Mouse (Mus musculus) cerebellum, adult 2 months (tissue): ENCODE measurements around the gene Sco1. TPM values are rescaled to one million over a fixed set of nuclear protein-coding genes. Genes with fewer than 3 reads are reported as not detected.
"Not testable (repeated sequence)": the region's sequence is repeated elsewhere in the genome, so short reads cannot be mapped to it uniquely, and the experiment has no call there.

Experiments
- DNase-seq, 2 experiments: peaks; one replicate each; pipeline ENCODE4 v3.0.0; 2021
- H3K27ac ChIP-seq: fragments of 200-500 bp; 2 replicates; pipeline ENCODE4 v1.5.1; 2012; ENCODE audit warnings: low read length, control low read depth, inconsistent platforms; ENCODE audit not compliant: insufficient read depth
- H3K27me3 ChIP-seq: fragments of 200-500 bp; 2 replicates; pipeline ENCODE4 v1.6.1; 2012; ENCODE audit warnings: inconsistent platforms, mild to moderate bottlenecking, low read length, moderate library complexity; ENCODE audit not compliant: control insufficient read depth, insufficient read depth
- H3K4me1 ChIP-seq: fragments of 200-500 bp; 2 replicates; pipeline ENCODE4 v1.6.1; 2011; ENCODE audit warnings: low read length; ENCODE audit not compliant: control insufficient read depth, insufficient read depth
- H3K4me3 ChIP-seq: fragments of 200-500 bp; replicated peaks from 2 replicates; pipeline ENCODE3; 2011; ENCODE audit warnings: mild to moderate bottlenecking, low read depth, low read length, control low read depth; ENCODE audit not compliant: insufficient read depth
- CTCF ChIP-seq: fragments of 200-500 bp; IDR thresholded peaks from 2 replicates; pipeline ENCODE4 v1.5.1; 2011; ENCODE audit warnings: low read depth, mild to moderate bottlenecking, control low read depth, low read length, moderate library complexity, borderline replicate concordance; ENCODE audit not compliant: insufficient read depth
- POLR2A ChIP-seq: fragments of 200-500 bp; IDR thresholded peaks from 2 replicates; pipeline ENCODE4 v1.6.1; 2011; ENCODE audit warnings: low read length, control low read depth, borderline replicate concordance; ENCODE audit not compliant: insufficient read depth
- WGBS: fragments of 180-500 bp; shearing (Covaris S2); methylation state at CpG from one replicate; pipeline ENCODE4 v1.1.7; 2018; 5-methylcytosine and 5-hydroxymethylcytosine counted together
- polyA plus RNA-seq: library from polyadenylated mRNA; depleted of rRNA; stranded (reverse); fragments of >200 nt; gene quantifications from 2 replicates; pipeline ENCODE4 v1.2.3, GENCODE M21; 2012

Gene Sco1
- polyA plus RNA-seq, 1 experiment: 8.6 TPM

- no peak for TF ChIP-seq POLR2A
- TF ChIP-seq CTCF: no peak
- WGBS: 52% methylated on average over 7 of the region's 7 CpGs
- H3K27me3 ChIP-seq: no peaks in the 10 kb centered on the region
- H3K27ac ChIP-seq: no peak overlapping the region
- DNase-seq: no peak
- H3K4me1 ChIP-seq: no peaks in the 10 kb centered on the region
- no peak overlapping the region for H3K4me3 ChIP-seq
Measured at GRCm38 (mm10) chr11:67019711-67020475, 32.6 kb upstream of the Sco1 start.

- WGBS: 10% methylated on average over 12 of the region's 12 CpGs
- Histone ChIP-seq H3K4me1 (no peaks in the 10 kb centered on the region), H3K27ac (no peak overlapping the region), H3K4me3 (no peak overlapping the region), H3K27me3 (no peaks in the 10 kb centered on the region)
- TF ChIP-seq CTCF: peak; percentile 62; the same call in 1 of the 2 replicates
- TF ChIP-seq POLR2A: no peak
- DNase-seq: peak; percentile 48 to 70
Measured at GRCm38 (mm10) chr11:67020948-67021347, 31.5 kb upstream of the Sco1 start.

- no peaks in the 10 kb centered on the region for H3K27me3 ChIP-seq
- DNase-seq: no peak
- 90% methylated on average over 13 of the region's 13 CpGs for WGBS
- H3K4me3 ChIP-seq: no peak overlapping the region
- TF ChIP-seq POLR2A (no peak), CTCF (peak; percentile 27; the same call in 1 of the 2 replicates)
- H3K27ac ChIP-seq: no peak overlapping the region
- H3K4me1 ChIP-seq: no peaks in the 10 kb centered on the region
Measured at GRCm38 (mm10) chr11:67022354-67023115, 29.9 kb upstream of the Sco1 start.

- not testable (repeated sequence) for H3K27me3 ChIP-seq, DNase-seq, H3K27ac ChIP-seq, H3K4me3 ChIP-seq, H3K4me1 ChIP-seq
- WGBS: 42% methylated on average over 1 of the region's 1 CpGs
Measured at GRCm38 (mm10) chr11:67023191-67023590, 29.3 kb upstream of the Sco1 start.

- DNase-seq: no peak
- H3K4me1 ChIP-seq: no peaks in the 10 kb centered on the region
- 48% methylated on average over 6 of the region's 6 CpGs for WGBS
- no peak overlapping the region for H3K27ac ChIP-seq
- no peaks in the 10 kb centered on the region for H3K27me3 ChIP-seq
- H3K4me3 ChIP-seq: no peak overlapping the region
- TF ChIP-seq CTCF (no peak), POLR2A (no peak)
Measured at GRCm38 (mm10) chr11:67023802-67024340, 28.6 kb upstream of the Sco1 start.

- H3K4me3 ChIP-seq: peak within 1 kb of the TSS; percentile 43
- 2% methylated on average over 35 of the region's 35 CpGs for WGBS
- H3K27me3 ChIP-seq: no peaks in the 10 kb centered on the region
- peak; percentile 27; the same call in 1 of the 2 replicates for TF ChIP-seq POLR2A
- peak; percentile 82 for TF ChIP-seq CTCF
- DNase-seq: peak; percentile 91 to 92
- no peaks in the 10 kb centered on the region for H3K4me1 ChIP-seq
- 0 out of 2 replicates have a peak within 1 kb of the TSS, but pooled peaks have one; percentile 1 for H3K27ac ChIP-seq
Measured at GRCm38 (mm10) chr11:67024867-67025477, 27.5 kb upstream of the Sco1 start, which contains the start of gene Tmem220. Gene Tmem220, plus strand, starts transcription at chr11:67025154.

- no peak for DNase-seq
- no peaks in the 10 kb centered on the region for H3K4me1 ChIP-seq
- no peak overlapping the region for H3K4me3 ChIP-seq
- no peak overlapping the region for H3K27ac ChIP-seq
- 59% methylated on average over 16 of the region's 16 CpGs for WGBS
- TF ChIP-seq POLR2A: no peak
- no peak for TF ChIP-seq CTCF
- H3K27me3 ChIP-seq: no peaks in the 10 kb centered on the region
Measured at GRCm38 (mm10) chr11:67030904-67031602, 21.4 kb upstream of the Sco1 start.
